Mouse (Mus musculus) cerebellum, adult 18-20 months (tissue): ENCODE data around the gene Cdhr1.
"Not testable (repeated sequence)": the region's sequence is repeated elsewhere in the genome, so short reads cannot be mapped to it uniquely, and the experiment has no call there.

Experiments
- DNase-seq, 2 experiments: peaks; one replicate each; pipeline ENCODE4 v3.0.0; 2021

Gene Cdhr1

GRCm38 (mm10) chr14:37097956-37098530 lies at the start of gene Cdhr1:
Gene Cdhr1 (minus strand): TSS chr14:37098347.
- DNase-seq, result peak in 1 of 2 experiments; percentile 12

GRCm38 (mm10) chr14:37139051-37139710 lies 41.0 kb upstream of the Cdhr1 start:
- no peak for DNase-seq

- DNase-seq, result not testable (repeated sequence)
These were observed 39.4 kb upstream of the Cdhr1 start for GRCm38 (mm10) chr14:37137596-37137995.

GRCm38 (mm10) chr14:37136110-37136509 lies 38.0 kb upstream of the Cdhr1 start:
- no peak for DNase-seq

GRCm38 (mm10) chr14:37135671-37136070 lies 37.5 kb upstream of the Cdhr1 start:
- DNase-seq, result peak in 1 of 2 experiments; percentile 15

GRCm38 (mm10) chr14:37135127-37135593 lies 37.0 kb upstream of the Cdhr1 start, which contains the start of gene Ghitm:
Gene Ghitm (minus strand): TSS chr14:37135272.
- peak; percentile 96 to 97 for DNase-seq

- no peak for DNase-seq
These were observed 36.4 kb upstream of the Cdhr1 start for GRCm38 (mm10) chr14:37134304-37135126.

- peak; percentile 40 to 52 for DNase-seq
These were observed 29.5 kb upstream of the Cdhr1 start for GRCm38 (mm10) chr14:37127652-37128051.

GRCm38 (mm10) chr14:37119233-37119632 lies 21.1 kb upstream of the Cdhr1 start:
- no peak for DNase-seq

GRCm38 (mm10) chr14:37113922-37114321 lies 15.8 kb upstream of the Cdhr1 start, which contains the start of gene 2610528A11Rik:
Gene 2610528A11Rik (minus strand): TSS chr14:37114022.
- no peak for DNase-seq

GRCm38 (mm10) chr14:37112931-37113330 lies 14.8 kb upstream of the Cdhr1 start:
- DNase-seq, result peak; percentile 17 to 21

GRCm38 (mm10) chr14:37111371-37111770 lies 13.2 kb upstream of the Cdhr1 start:
- no peak for DNase-seq

- no peak for DNase-seq
These were observed 12.3 kb upstream of the Cdhr1 start for GRCm38 (mm10) chr14:37110456-37110855.

- DNase-seq, result no peak
These were observed 11.8 kb upstream of the Cdhr1 start for GRCm38 (mm10) chr14:37109975-37110374.

GRCm38 (mm10) chr14:37109460-37109859 lies 11.3 kb upstream of the Cdhr1 start:
- DNase-seq, result no peak

- DNase-seq, result no peak
These were observed 7.7 kb upstream of the Cdhr1 start for GRCm38 (mm10) chr14:37105846-37106245.

GRCm38 (mm10) chr14:37104747-37105146 lies 6.6 kb upstream of the Cdhr1 start:
- DNase-seq, result no peak

- no peak for DNase-seq
These were observed 4.3 kb upstream of the Cdhr1 start for GRCm38 (mm10) chr14:37102484-37102883.

- DNase-seq, result no peak
These were observed 3.4 kb upstream of the Cdhr1 start for GRCm38 (mm10) chr14:37101531-37101930.

GRCm38 (mm10) chr14:37095556-37095955 lies 2.6 kb downstream of the Cdhr1 start:
- DNase-seq, result no peak

GRCm38 (mm10) chr14:37094436-37094835 lies 3.7 kb downstream of the Cdhr1 start:
- DNase-seq, result no peak

GRCm38 (mm10) chr14:37083755-37084154 lies 14.4 kb downstream of the Cdhr1 start:
- no peak for DNase-seq

- no peak for DNase-seq
These were observed 17.4 kb downstream of the Cdhr1 start for GRCm38 (mm10) chr14:37080724-37081123.
